Mouse (Mus musculus): ENCODE data around the gene Sytl3.
"Not testable (repeated sequence)": the region's sequence is repeated elsewhere in the genome, so short reads cannot be mapped to it uniquely, and the experiment has no call there.

DNA sequence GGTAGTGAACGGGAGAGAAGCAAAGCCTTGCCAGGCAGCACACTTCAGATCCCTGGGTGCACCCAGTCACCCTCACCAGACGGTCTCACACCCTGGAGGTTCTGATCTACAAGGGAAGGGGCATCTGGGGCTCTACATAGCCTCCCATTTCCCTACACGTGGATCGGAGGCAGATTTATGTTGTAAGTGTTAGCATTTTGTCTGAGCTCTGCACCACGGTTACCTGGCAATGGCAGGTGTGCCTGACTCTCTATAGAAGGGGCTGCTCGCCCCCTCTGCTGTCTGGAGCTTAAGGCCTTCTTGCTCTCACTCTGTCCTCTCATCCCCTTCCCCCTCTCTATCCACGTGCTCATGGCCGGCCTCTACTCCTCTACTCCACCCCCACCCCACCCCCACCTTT, 37.6 kb downstream of the Sytl3 start:
- TF ChIP-seq GATA1, TAL1 (IDR thresholded peaks at IDR 0.05; ENCODE audit: low read length): not testable (repeated sequence)

All from erythroblast, embryonic 14.5 days (primary cell).